Mouse (Mus musculus) MEL (cell line): Measurements from ENCODE around the gene Hsp90aa1. TPM values are rescaled to one million over a fixed set of nuclear protein-coding genes. Genes with fewer than 3 reads are reported as not detected.

Experiments used
- DNase-seq: peaks from one replicate; pipeline ENCODE4 v3.0.0; 2011; ENCODE audit warnings: low read depth, low spot score
- H3K27ac ChIP-seq: 2 replicates; pipeline ENCODE4 v1.5.1; 2012; ENCODE audit warnings: low read depth, mild to moderate bottlenecking, control low read depth, low read length, moderate library complexity; ENCODE audit not compliant: control insufficient read depth
- H3K27me3 ChIP-seq, 2 experiments: fragments of 150-350 bp in 1 of 2; sonication (generic) in 1 of 2; 2 replicates each; pipeline ENCODE4 v1.6.1; 2012; ENCODE audit warnings: low read length in 2 of 2, mild to moderate bottlenecking in 2 of 2, improper control_type of control experiment in 1 of 2, moderate library complexity in 1 of 2; ENCODE audit not compliant: insufficient read depth in 2 of 2, control insufficient read depth in 1 of 2
- H3K36me3 ChIP-seq, 2 experiments: 2 replicates each; pipeline ENCODE4 v1.6.1; 2012 to 2014; ENCODE audit warnings: low read length in 2 of 2, improper control_type of control experiment in 1 of 2, inconsistent platforms in 1 of 2, mild to moderate bottlenecking in 1 of 2; ENCODE audit not compliant: insufficient read depth in 2 of 2, control insufficient read depth in 1 of 2
- H3K4me1 ChIP-seq, 2 experiments: fragments of 150-350 bp in 1 of 2; sonication (generic) in 1 of 2; 2 replicates each; pipeline ENCODE4 v1.6.1; 2012; ENCODE audit warnings: low read length in 2 of 2, improper control_type of control experiment in 1 of 2, mild to moderate bottlenecking in 1 of 2; ENCODE audit not compliant: insufficient read depth in 2 of 2, control insufficient read depth in 1 of 2
- H3K4me3 ChIP-seq, 2 experiments: fragments of 150-350 bp in 1 of 2; sonication (generic) in 1 of 2; 2 replicates each; pipeline ENCODE4 v1.5.1; 2012; ENCODE audit warnings: low read depth in 2 of 2, low read length in 2 of 2, mild to moderate bottlenecking in 2 of 2, moderate library complexity in 2 of 2, control low read depth in 1 of 2, improper control_type of control experiment in 1 of 2; ENCODE audit not compliant: control insufficient read depth in 1 of 2, insufficient read depth in 1 of 2
- H3K79me2 ChIP-seq: 2 replicates; pipeline ENCODE4 v1.6.1; 2012; ENCODE audit warnings: mild to moderate bottlenecking, low read length, moderate library complexity; ENCODE audit not compliant: control insufficient read depth, poor library complexity, insufficient read depth
- H3K9ac ChIP-seq: 2 replicates; pipeline ENCODE4 v1.6.1; 2012; ENCODE audit warnings: low read depth, mild to moderate bottlenecking, control low read depth, low read length, moderate library complexity; ENCODE audit not compliant: control insufficient read depth, poor library complexity, severe bottlenecking
- H3K9me3 ChIP-seq: fragments of 150-350 bp; sonication (generic); replicated peaks from 2 replicates; pipeline ENCODE4 v1.6.1; 2012; ENCODE audit warnings: mild to moderate bottlenecking, low read length, improper control_type of control experiment, moderate library complexity; ENCODE audit not compliant: insufficient read depth
- BHLHE40 ChIP-seq: IDR thresholded peaks from 2 replicates; pipeline ENCODE4 v1.6.1; 2012; ENCODE audit warnings: low read depth, mild to moderate bottlenecking, inconsistent platforms, low read length, improper control_type of control experiment, borderline replicate concordance
- CHD1 ChIP-seq: IDR thresholded peaks from 2 replicates; pipeline ENCODE4 v1.6.1; 2012; ENCODE audit warnings: low read depth, mild to moderate bottlenecking, inconsistent platforms, low read length, improper control_type of control experiment
- CHD2 ChIP-seq: IDR thresholded peaks from 2 replicates; pipeline ENCODE4 v1.6.1; 2011; ENCODE audit warnings: low read length, improper control_type of control experiment
- CTCF ChIP-seq, 3 experiments: IDR thresholded peaks in 2 of 3; conservative IDR thresholded peaks in 1 of 3; 2 replicates each; pipeline ENCODE4 v1.5.1; 2011 to 2012; ENCODE audit warnings: low read length in 3 of 3, low read depth in 2 of 3, mild to moderate bottlenecking in 2 of 3, improper control_type of control experiment in 1 of 3, inconsistent platforms in 1 of 3, mixed read lengths in 1 of 3, moderate library complexity in 1 of 3; ENCODE audit not compliant: control insufficient read depth in 1 of 3, insufficient read depth in 1 of 3, poor library complexity in 1 of 3, severe bottlenecking in 1 of 3
- E2F4 ChIP-seq: IDR thresholded peaks from 2 replicates; pipeline ENCODE4 v1.6.1; 2011; ENCODE audit warnings: low read depth, low read length, improper control_type of control experiment, borderline replicate concordance
- ELF1 ChIP-seq: IDR thresholded peaks from 2 replicates; pipeline ENCODE4 v1.6.1; 2014; ENCODE audit warnings: low read depth, mild to moderate bottlenecking, inconsistent platforms, low read length, improper control_type of control experiment, moderate library complexity
- EP300 ChIP-seq, 2 experiments: IDR thresholded peaks; 2 replicates each; pipeline ENCODE4 v1.6.1; 2011; ENCODE audit warnings: improper control_type of control experiment in 2 of 2, low read length in 2 of 2, low read depth in 1 of 2, mild to moderate bottlenecking in 1 of 2
- ETS1 ChIP-seq: IDR thresholded peaks from 2 replicates; pipeline ENCODE4 v1.6.1; 2012; ENCODE audit warnings: low read depth, mild to moderate bottlenecking, inconsistent platforms, low read length, improper control_type of control experiment, moderate library complexity
- GABPA ChIP-seq: IDR thresholded peaks from 2 replicates; pipeline ENCODE4 v1.6.1; 2012; ENCODE audit warnings: low read depth, mild to moderate bottlenecking, inconsistent platforms, low read length, improper control_type of control experiment, moderate library complexity
- GATA1 ChIP-seq: IDR thresholded peaks from 2 replicates; pipeline ENCODE4 v1.6.1; 2011; ENCODE audit warnings: low read depth, low read length, improper control_type of control experiment
- JUND ChIP-seq: IDR thresholded peaks from 2 replicates; pipeline ENCODE4 v1.6.1; 2011; ENCODE audit warnings: low read depth, mild to moderate bottlenecking, improper control_type of control experiment, low read length
- KAT2A ChIP-seq: conservative IDR thresholded peaks from 2 replicates; pipeline ENCODE4 v1.6.1; 2012; ENCODE audit warnings: low read depth, low read length, improper control_type of control experiment, inconsistent platforms
- MAFK ChIP-seq: IDR thresholded peaks from 2 replicates; pipeline ENCODE4 v1.6.1; 2011; ENCODE audit warnings: low read depth, mild to moderate bottlenecking, low read length, improper control_type of control experiment, borderline replicate concordance
- MAX ChIP-seq: IDR thresholded peaks from 2 replicates; pipeline ENCODE4 v1.6.1; 2011; ENCODE audit warnings: low read length, improper control_type of control experiment
- MEF2A ChIP-seq: IDR thresholded peaks from 2 replicates; pipeline ENCODE4 v1.6.1; 2014; ENCODE audit warnings: low read depth, mild to moderate bottlenecking, inconsistent platforms, low read length, improper control_type of control experiment; ENCODE audit not compliant: poor library complexity, insufficient replicate concordance, severe bottlenecking; ENCODE audit errors: extremely low read depth
- MXI1 ChIP-seq: IDR thresholded peaks from 2 replicates; pipeline ENCODE4 v1.6.1; 2011; ENCODE audit warnings: mild to moderate bottlenecking, low read depth, low read length, improper control_type of control experiment
- MYC ChIP-seq: IDR thresholded peaks from 2 replicates; pipeline ENCODE4 v1.6.1; 2011; ENCODE audit warnings: low read depth, mild to moderate bottlenecking, low read length, improper control_type of control experiment, moderate library complexity
- NELFE ChIP-seq: IDR thresholded peaks from 2 replicates; pipeline ENCODE4 v1.6.1; 2011; ENCODE audit warnings: low read depth, low read length, improper control_type of control experiment
- NRF1 ChIP-seq: IDR thresholded peaks from 2 replicates; pipeline ENCODE4 v1.6.1; 2014; ENCODE audit warnings: low read depth, mild to moderate bottlenecking, inconsistent platforms, low read length, improper control_type of control experiment, moderate library complexity; ENCODE audit not compliant: poor library complexity, insufficient read depth, severe bottlenecking
- POLR2A ChIP-seq, 2 experiments: IDR thresholded peaks; 2 replicates each; pipeline ENCODE4 v1.6.1; 2011 to 2012; ENCODE audit warnings: low read length in 2 of 2, mild to moderate bottlenecking in 2 of 2, control low read depth in 1 of 2, improper control_type of control experiment in 1 of 2, low read depth in 1 of 2, moderate library complexity in 1 of 2; ENCODE audit not compliant: control insufficient read depth in 1 of 2, insufficient read depth in 1 of 2, poor library complexity in 1 of 2
- POLR2AphosphoS5 ChIP-seq: IDR thresholded peaks from 2 replicates; pipeline ENCODE4 v1.6.1; 2012; ENCODE audit warnings: low read depth, borderline replicate concordance, mild to moderate bottlenecking, inconsistent platforms, low read length, moderate library complexity, mixed read lengths
- RAD21 ChIP-seq: IDR thresholded peaks from 2 replicates; pipeline ENCODE4 v1.6.1; 2011; ENCODE audit warnings: mild to moderate bottlenecking, low read depth, low read length, improper control_type of control experiment
- SIN3A ChIP-seq: IDR thresholded peaks from 2 replicates; pipeline ENCODE4 v1.6.1; 2012; ENCODE audit warnings: low read length, improper control_type of control experiment, inconsistent platforms
- TAL1 ChIP-seq: IDR thresholded peaks from 2 replicates; pipeline ENCODE4 v1.6.1; 2012; ENCODE audit warnings: mild to moderate bottlenecking, inconsistent platforms, low read length, moderate library complexity, mixed read lengths
- TBP ChIP-seq: IDR thresholded peaks from 2 replicates; pipeline ENCODE4 v1.8.0; 2011; ENCODE audit warnings: low read depth, low read length, improper control_type of control experiment
- TCF12 ChIP-seq: IDR thresholded peaks from 2 replicates; pipeline ENCODE4 v1.6.1; 2014; ENCODE audit warnings: low read depth, mild to moderate bottlenecking, inconsistent platforms, low read length, improper control_type of control experiment, moderate library complexity
- UBTF ChIP-seq: IDR thresholded peaks from 2 replicates; pipeline ENCODE4 v1.6.1; 2012; ENCODE audit warnings: low read depth, mild to moderate bottlenecking, inconsistent platforms, low read length, improper control_type of control experiment, moderate library complexity, borderline replicate concordance; ENCODE audit not compliant: insufficient read depth
- USF1 ChIP-seq: IDR thresholded peaks from 2 replicates; pipeline ENCODE4 v1.6.1; 2014; ENCODE audit warnings: low read depth, mild to moderate bottlenecking, inconsistent platforms, low read length, improper control_type of control experiment, moderate library complexity
- ZC3H11A ChIP-seq: IDR thresholded peaks from 2 replicates; pipeline ENCODE4 v1.6.1; 2012; ENCODE audit warnings: low read depth, mild to moderate bottlenecking, inconsistent platforms, low read length, improper control_type of control experiment
- ZKSCAN1 ChIP-seq: IDR thresholded peaks from 2 replicates; pipeline ENCODE4 v1.6.1; 2012; ENCODE audit warnings: low read depth, mild to moderate bottlenecking, inconsistent platforms, low read length, improper control_type of control experiment, moderate library complexity
- ZMIZ1 ChIP-seq: IDR thresholded peaks from 2 replicates; pipeline ENCODE4 v1.6.1; 2012; ENCODE audit warnings: low read depth, mild to moderate bottlenecking, inconsistent platforms, low read length, improper control_type of control experiment, moderate library complexity
- ZNF384 ChIP-seq: IDR thresholded peaks from 2 replicates; pipeline ENCODE4 v1.6.1; 2012; ENCODE audit warnings: low read depth, mild to moderate bottlenecking, inconsistent platforms, low read length, improper control_type of control experiment
- polyA plus RNA-seq, 2 experiments: library from polyadenylated mRNA; stranded (reverse) in 1 of 2; unstranded in 1 of 2; fragments of >175 nt in 1 of 2; fragments of >200 nt in 1 of 2; gene quantifications; 2 replicates each; pipeline versions ENCODE4 v1.2.1 to v1.2.4; 2012; ENCODE audit warnings: low replicate concordance in 2 of 2, low read depth in 1 of 2; ENCODE audit not compliant: insufficient read length in 2 of 2, insufficient read depth in 1 of 2, missing spikeins in 1 of 2
- total RNA-seq: library from RNA; depleted of rRNA; stranded (reverse); fragments of 300-350 nt; gene quantifications from 2 replicates; pipeline ENCODE4 v1.2.3, GENCODE M21; 2012

Gene Hsp90aa1
- total and polyA plus RNA-seq, 3 experiments, result 913 to 1,509 (median 1,471) TPM

- 0 out of 2 replicates have a peak, but pooled peaks have one; percentile 13 for TF ChIP-seq BHLHE40
- TF ChIP-seq TCF12, result no peak
- TF ChIP-seq NRF1, result no peak
- peak; percentile 79 for TF ChIP-seq MAFK
- no peak; the same call in 1 of the 2 replicates for TF ChIP-seq KAT2A
- no peak for TF ChIP-seq GABPA
- no peak for TF ChIP-seq UBTF
- no peak for TF ChIP-seq E2F4
These were observed 5.1 kb downstream of the Hsp90aa1 start (continued) for GRCm38 (mm10) chr12:110697457-110697856.

- H3K4me1 ChIP-seq, result peaks cover 10 to 41% of the 10 kb centered on the region in 2 experiments
- H3K27me3 ChIP-seq, result no peaks in the 10 kb centered on the region
- peaks cover 11 to 50% of the 10 kb centered on the region in 2 experiments for H3K36me3 ChIP-seq
- H3K9ac ChIP-seq, result peak overlapping the region; percentile 100
- peak overlapping the region; percentile 59 to 82 for H3K4me3 ChIP-seq
- peak overlapping the region; percentile 99 for H3K27ac ChIP-seq
- peaks cover 34% of the 10 kb centered on the region for H3K79me2 ChIP-seq
- DNase-seq, result peak; percentile 64
- H3K9me3 ChIP-seq, result no peaks in the 10 kb centered on the region
- TF ChIP-seq ZMIZ1 (no peak), GATA1 (no peak), ZKSCAN1 (0 out of 2 replicates have a peak, but pooled peaks have one; percentile 42), MEF2A (peak; percentile 24; the same call in 1 of the 2 replicates), USF1 (peak; percentile 54; the same call in 1 of the 2 replicates), NRF1 (no peak), E2F4 (no peak), JUND (no peak; the same call in 1 of the 2 replicates), CTCF (IDR thresholded peaks at IDR 0.05 in 2 of 3, conservative IDR thresholded peaks at IDR 0.05 in 1 of 3; ENCODE audit: control insufficient read depth in 1 of 3, insufficient read depth in 1 of 3, low read depth in 2 of 3, low read length in 3 of 3, poor library complexity in 1 of 3, severe bottlenecking in 1 of 3) (no peak), MYC (peak; percentile 60; the same call in 1 of the 2 replicates), CHD2 (no peak), ETS1 (no peak; the same call in 1 of the 2 replicates), ELF1 (0 out of 2 replicates have a peak, but pooled peaks have one; percentile 9), CHD1 (peak; percentile 95; the same call in 1 of the 2 replicates), TBP (no peak), RAD21 (no peak), POLR2A (IDR thresholded peaks at IDR 0.05; ENCODE audit: control insufficient read depth in 1 of 2, insufficient read depth in 1 of 2, low read depth in 1 of 2, low read length in 2 of 2, poor library complexity in 1 of 2) (no peak), KAT2A (peak; percentile 20; the same call in 1 of the 2 replicates), POLR2AphosphoS5 (no peak), TAL1 (peak; percentile 27), EP300 (IDR thresholded peaks at IDR 0.05; ENCODE audit: low read depth in 1 of 2, low read length in 2 of 2) (peak; percentile 9 to 33; a peak in 2 of 4 replicates), NELFE (no peak), MAFK (0 out of 2 replicates have a peak, but pooled peaks have one; percentile 26), TCF12 (peak; percentile 36; the same call in 1 of the 2 replicates), GABPA (no peak), MAX (peak; percentile 80), ZC3H11A (no peak), SIN3A (0 out of 2 replicates have a peak, but pooled peaks have one; percentile 2), ZNF384 (no peak), MXI1 (peak; percentile 71; the same call in 1 of the 2 replicates)
These were observed 5.5 kb downstream of the Hsp90aa1 start for GRCm38 (mm10) chr12:110696975-110697400.
